Mouse (Mus musculus) brain, adult 2 months (tissue): ENCODE measurements at regions not wholly inside any gene's neighbourhood (a gene's known extent, or its start where the extent isn't known, plus 50 kb on each side); places are given as distances from the start of the nearest gene placed in this dataset.

Source experiments
- DNase-seq: peaks from one replicate; pipeline ENCODE4 v3.0.0; 2011; ENCODE audit warnings: low read depth, low spot score

DNA sequence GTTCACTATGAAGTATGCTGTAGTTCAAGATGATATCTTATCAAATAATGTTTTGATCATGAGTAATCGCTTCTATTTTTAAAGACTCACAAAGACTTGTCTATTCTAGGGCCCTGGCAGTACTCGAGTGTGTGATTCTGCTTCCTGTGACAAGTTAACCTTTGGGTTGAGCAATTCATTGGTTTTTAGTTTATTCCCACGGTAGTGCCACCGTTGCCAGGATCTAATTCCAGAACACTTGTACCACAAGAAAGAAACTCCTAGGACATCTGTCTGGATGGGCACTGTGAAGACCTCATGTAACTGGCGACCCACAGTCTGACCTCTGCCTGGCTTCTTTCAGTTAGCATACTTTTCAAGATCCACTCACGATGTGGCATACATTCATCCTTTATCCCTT lies 134.7 kb upstream of the Mkln1 start:
- DNase-seq: no peak

DNA sequence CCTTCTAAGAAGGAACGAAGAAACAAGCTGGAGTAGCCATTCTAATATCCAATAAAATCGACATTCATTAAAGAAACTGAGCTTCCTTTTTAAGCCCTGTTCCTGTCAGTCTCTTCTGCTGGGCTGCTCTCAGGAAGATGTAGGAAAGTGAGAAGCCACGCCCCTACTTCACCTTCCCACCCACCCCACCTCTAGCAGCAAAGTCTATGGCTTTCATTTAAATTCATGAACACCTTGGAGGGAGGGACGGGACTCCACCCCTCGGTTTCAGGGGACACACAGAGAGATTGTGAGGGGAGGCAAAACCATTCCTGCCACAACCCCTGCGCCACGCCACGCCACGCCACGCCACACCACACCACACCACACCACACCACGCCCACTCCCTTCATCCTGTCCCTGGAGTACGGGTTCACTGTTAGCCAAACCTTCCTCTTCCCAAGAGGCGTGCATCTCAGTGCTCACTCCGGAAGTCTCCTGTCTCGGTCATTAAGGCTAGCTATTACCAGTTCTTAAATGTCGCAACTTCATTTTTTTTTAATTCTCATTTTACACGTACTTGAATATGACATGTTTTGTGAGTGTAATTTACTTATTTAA lies 132.0 kb upstream of the Mkln1 start:
- no peak for DNase-seq

DNA sequence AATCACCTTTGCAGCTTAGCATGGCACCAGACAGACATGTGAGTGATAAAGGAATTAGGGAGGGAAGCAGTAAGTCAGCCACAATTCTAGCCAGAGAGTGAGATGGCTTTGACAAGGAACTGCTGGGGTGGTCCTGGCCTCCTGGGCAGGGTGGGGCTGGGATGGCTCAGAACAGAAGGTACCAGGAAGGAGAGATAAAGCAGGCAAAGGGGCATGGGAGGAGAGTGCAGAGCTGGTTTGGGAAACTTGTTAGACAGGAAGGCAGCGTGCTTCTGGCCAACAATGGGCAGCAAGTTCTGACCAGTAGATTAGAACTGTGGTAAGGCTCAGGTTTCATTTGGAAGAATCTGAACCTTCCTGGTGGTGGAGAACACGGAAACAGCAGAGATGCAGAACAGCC lies 130.5 kb upstream of the Mkln1 start:
- no peak for DNase-seq

DNA sequence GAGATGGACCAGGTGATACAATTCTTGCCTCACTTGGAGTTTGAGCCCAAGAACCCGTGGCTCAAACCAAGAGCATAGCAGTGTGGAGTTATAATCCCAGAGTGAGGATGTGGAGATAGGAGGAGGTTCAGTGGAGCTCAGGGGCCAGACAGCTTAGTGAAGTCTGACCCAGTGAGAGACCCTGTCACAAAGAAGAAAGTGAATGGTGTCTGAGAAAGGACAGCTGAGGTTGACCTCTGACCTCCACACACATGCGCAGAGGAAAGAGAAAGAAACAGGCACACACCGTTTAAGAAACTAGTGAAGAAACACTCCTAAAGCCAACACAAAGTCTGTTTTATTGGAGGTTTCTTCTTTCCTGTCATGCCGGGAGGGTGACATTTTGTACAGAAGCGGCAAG lies 124.7 kb upstream of the Mkln1 start:
- DNase-seq: no peak

DNA sequence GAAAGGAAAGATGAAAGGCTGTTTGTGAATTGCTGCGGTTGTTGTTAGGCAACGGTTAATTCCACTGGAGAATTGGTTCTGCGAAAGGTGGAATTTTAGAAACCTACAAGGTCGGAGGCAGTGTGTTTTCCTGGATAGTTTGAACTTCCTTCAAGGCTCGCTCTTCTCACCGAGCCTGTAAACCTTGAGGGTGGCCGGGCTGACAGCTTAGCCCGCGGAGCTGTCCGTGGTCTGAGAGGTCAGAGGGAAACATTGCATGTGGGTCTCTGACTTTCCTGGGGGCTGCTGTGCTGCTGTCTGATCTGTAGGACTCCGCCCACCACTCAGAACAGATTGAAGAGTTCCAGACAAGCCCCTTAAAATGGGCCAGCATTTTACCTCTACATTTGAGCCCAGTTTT lies 124.3 kb upstream of the Mkln1 start:
- DNase-seq: no peak

DNA sequence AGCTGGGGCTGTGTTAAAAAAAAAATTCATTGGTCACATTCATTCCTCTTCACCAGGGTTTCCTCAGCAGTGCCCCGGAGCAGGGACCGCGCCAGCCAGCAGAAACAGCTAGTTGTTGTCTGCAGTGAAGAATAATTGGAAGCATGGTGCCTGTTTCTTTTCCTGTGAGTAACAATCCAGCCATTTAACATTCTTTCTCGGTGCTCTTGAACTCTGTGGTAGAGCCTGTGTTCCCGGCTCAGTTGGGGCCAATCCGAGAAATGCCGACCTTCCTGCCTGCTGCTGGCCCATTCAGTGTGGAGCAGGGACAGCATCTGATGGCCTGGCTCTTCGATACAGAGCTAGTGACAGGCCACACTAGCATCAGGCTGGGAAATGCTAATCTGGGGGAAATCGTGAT lies 120.7 kb upstream of the Mkln1 start:
- DNase-seq: peak; percentile 77

DNA sequence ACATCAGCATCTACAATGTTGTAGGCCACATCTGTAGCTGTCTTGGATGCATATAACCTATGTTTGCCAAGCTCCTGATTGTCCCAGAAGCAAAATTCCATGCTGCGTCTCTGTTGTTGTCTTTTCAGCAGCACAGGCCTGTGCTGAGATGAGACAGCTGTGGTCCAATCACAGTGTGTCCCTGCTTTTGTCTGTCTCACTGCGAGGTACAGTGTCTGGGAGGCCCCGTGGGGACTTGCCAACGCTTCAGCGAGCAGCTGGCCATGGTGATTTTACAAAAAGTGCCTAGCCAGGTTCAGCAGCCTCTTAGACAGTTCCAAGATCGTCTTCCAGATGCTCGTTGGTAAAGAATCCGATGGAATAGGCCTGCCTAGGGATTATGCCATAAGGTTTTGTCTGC lies 114.6 kb upstream of the Mkln1 start:
- DNase-seq: peak; percentile 57

DNA sequence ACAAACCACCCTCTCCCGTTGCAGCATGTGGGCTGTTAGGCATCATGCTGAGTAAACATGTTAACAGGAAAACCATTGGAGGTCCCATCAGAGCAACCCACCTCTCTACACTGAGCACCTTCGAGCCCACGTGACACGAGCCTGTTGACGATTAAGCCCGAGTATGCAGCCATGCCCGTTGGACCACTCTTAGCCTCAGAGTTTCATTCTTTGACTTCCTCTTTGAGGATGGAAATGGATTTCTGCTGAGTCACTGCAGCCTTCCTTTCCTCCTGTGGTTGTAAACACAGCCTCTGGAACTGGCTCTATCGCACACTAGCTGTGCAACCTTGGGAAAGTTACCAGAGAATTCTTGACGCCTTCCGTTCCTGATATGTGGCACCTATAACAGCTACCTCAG lies 114.1 kb upstream of the Mkln1 start:
- DNase-seq: peak; percentile 65

DNA sequence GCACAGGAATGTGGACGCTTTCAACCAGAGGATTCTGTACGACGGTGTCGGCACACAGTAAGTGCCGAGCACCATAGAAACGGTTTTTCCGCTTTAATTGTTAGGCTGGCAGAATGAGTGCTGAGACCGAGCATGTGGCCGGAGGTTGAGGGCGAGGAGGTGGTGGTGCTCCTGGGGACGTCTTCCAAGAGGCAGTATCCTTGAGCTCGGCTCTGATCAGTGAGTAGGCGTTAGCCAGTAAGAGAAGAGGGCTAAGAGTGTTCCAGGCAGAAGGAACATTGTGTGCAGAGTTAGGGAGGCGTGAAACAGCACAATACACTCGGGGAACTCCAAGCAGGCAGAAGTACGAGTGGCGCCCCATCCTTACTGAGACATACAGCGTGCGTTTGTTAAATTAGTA lies 113.5 kb upstream of the Mkln1 start:
- DNase-seq: peak; percentile 95

DNA sequence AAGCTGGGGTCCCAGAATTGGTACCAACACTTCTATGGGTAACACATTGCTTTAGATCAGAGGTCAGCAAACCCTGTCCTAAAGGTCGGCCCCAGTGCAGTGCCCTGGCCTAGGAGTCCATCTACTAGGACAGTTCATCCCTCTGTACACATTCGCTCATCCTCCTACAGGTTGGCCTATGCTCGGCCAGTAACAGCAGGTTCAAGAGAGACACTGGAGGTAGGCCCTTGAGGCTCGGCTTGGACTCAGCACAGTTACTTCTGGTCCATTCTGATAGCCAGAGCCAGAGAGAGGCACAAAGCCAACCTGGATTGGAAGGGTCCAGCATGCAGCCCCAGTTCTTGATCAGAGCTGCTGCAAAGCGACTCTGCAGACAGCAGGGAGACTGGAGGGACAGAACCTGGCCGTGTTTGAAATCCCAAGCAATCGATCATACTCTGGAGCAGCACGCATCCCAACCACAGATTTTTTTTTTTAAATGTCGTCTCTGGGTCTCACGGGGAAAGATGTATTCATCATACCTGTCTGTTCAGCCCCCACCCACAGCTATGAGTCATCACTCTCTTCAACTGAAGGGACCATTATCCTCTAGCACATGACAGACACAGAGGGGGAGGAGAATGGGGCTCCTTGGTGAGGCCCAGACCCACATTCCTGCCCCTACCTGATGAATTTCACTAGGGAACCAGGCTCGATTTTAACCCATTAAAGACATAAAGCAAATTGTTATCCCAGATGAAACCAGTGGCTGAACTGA lies 112.4 kb upstream of the Mkln1 start:
- DNase-seq: peak; percentile 77

DNA sequence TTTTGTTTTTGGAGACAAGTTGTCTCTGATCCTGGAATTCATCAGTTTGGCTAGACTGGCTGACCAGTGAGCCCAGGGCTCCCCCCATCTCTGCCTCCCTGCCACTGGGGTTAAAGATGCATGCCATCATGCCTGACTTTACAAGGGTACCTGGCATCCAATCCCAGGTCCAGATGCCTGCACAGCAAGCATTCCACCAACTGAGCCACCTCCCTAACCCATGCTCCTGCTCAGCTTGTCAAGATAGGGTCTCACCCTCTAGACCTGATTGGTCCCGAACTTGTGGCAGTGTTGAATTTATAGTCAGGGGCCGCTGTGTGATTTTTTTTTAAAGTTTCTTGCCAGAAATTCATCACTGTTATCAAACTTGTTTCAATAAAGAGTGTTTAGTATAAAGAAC lies 111.4 kb upstream of the Mkln1 start:
- DNase-seq: peak; percentile 32

DNA sequence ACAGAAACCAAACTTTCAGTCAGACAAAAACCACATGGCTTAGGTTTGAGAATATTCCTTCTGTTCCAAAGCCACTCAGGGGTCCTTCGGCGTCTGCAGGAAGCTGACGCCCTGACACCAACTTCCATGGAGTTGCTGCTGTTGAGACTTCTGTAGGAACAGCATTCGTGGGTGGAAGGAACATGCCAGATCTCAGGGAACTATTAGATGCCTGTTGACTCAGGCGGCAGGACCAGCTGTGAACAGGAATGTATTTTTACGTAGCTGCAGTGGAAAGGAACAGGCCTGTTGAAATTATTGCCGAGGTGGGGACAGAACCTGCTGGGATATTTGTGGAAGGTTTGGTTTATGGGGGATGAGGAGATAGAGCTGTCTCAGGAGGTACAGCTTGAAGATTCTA lies 110.8 kb upstream of the Mkln1 start:
- DNase-seq: peak; percentile 89

DNA sequence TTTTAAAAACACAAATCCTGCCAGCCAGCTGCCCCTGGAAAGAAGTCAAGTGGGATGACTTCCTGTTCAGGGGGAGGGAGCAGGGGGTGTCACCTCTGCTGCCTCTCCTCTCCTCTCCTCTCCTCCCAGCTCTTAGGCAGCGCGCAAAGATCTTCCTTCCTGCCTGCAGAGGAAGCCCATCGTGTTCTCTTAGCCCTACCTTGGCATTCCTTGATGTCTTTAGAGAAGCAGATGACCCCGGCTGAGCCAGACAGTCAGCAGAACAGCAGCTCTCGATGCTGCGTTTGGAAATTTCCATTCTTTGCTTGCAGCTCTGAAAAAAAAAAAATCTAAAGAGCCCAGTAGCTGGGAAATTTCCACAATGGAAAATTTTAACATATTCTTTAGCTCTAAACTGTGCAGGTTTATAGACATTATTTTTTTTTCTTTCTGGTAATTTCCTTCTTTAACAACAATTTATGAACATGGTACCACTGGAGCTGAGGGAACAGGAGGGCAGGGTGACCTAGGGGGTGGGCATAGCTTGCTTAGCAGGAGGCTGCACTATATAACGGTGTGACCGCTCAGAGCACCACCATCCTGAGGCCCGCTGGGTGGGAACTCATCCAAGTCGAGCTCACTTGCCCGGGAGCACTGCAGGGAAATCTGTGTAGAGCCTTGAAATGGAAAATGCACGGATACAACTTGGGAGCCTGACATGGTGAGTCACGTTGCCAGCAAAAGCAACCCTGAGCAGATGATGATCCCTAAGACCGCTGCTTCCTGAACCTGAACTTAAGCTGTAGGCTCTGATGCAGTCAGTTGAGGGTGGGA lies 109.9 kb upstream of the Mkln1 start:
- DNase-seq: peak; percentile 94

DNA sequence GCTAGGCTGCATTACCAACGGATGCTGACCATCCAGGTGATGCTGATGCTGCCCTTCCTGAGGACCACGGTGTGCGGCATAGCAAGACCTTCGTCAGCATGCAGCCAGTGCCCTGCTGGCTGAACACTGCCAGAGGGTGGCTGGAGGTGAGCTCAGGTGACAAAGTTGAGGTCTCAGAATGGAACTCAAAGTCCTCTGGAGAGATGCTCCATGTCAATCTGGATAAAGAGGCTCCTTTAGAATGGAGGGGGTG lies 109.4 kb upstream of the Mkln1 start:
- no peak for DNase-seq

DNA sequence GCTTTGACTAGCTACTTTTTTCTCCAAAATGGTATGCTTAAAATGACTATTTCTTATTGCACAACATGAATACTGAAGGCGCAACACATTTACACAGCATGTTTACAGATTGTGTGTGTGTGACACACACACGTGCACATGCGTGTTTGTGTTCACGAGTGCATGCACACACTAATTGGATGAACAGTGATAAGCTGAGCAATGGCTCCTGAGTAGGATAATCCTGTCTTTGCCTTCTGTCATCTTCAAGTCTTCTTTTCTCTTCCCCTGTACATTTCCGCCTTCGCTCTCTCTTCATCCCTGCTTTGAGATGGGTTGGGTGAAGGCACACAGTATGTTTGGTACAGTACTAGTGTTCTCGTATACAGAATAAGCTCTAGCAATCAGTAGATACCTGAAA lies 106.5 kb upstream of the Mkln1 start:
- DNase-seq: no peak

DNA sequence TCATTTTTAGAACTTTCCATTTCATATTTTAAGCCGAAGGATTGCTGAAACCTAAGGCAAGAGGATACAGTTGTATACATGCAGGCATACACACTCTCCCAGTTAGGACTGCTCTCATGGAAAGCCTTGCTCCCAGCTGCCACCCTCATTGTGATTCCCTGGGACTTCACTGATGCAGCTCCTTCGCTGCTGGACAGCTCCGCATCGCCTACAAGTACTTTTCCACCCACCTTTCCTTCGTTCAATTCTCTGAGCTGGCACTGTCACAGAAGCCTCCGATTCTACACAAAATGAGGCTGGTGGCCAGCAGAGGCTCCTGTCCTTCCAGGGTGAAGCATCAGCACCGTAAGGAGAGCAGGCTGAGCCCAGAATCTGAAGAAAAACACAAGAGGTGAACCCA lies 105.5 kb upstream of the Mkln1 start:
- DNase-seq: peak; percentile 65

DNA sequence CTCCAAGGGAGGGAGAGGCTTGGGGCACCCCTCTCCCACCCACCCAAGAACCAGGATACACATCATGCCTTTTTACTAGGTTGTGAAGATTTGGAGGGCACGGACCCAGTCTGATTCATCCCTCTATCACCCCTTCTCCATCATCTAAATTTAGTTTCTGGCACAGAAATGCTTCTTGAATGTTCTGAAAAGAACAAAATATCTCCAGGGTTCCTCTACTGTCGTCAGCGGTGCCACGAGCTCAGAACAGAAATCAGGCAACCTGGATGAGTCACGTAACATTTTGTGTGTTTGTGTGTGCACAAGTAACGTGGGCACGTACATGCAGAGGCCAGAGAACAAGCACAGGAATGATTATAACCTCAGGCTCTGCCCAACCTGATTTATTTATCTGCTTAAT lies 99.1 kb upstream of the Mkln1 start:
- DNase-seq: peak; percentile 80

DNA sequence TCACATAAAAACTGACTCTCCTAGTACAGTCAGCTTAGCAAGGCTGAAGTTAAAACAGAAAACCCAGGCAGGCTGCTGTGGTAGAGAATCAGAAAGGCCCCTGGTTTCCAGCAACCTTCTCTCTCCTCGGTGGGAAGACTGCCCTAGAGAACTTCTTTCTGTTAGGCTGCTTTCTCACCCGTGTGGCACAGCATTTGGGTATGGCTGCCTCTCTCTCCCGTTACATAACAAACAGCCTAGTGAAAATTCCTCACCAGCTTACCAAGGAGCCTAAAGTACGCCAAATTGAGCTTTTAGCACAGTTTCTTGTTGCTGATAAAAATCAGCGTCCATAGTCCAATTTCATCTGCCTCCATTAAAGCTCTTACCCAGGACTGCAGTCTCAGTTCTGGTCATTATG lies 92.8 kb upstream of the Mkln1 start:
- peak; percentile 67 for DNase-seq

DNA sequence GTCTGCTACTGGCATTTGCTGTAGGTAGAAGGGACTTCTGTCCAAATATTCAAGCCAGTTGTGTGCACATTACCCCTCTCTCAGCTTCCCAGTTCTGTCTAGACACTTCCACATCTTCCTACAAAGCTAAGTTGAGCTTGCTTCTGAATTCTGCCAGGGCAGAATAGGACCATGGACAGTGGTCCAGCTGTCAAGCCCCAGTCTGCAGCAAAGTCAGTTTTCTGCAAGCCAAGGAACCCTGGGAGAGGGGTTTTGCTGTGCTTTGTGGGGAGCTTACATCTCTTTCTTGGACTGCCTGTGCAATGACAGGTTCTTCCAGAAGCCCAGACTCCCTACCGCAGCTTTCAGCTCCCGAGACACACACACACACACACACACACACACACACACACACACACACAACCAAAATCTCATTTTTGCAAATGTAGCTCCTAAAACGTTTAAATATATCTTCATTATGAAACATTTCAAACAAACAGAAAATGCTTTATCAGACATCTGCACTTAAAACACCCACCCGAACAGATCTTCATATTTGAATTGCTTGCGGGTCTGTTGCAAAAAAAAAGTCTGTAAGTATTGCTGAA lies 91.4 kb upstream of the Mkln1 start:
- DNase-seq: peak; percentile 60

DNA sequence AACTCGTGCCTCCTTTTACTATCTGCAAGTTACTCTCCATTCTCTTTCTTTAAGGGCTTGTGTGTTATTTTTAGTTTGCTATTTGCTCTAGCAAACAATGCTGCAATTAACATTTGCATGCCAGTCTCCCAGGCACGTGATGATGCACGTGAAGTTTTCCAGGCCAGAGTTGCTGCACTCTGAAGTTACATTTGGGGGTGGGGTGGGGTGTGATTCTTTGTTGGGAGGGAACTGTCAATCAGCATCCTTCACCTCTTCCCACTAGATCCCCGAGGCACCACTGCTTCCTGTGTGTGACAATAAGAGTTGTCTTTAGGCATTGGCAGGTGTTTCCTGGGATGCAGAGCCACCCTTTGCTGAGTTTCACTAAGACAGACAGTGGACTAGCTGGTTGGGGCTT lies 90.6 kb upstream of the Mkln1 start:
- no peak for DNase-seq

DNA sequence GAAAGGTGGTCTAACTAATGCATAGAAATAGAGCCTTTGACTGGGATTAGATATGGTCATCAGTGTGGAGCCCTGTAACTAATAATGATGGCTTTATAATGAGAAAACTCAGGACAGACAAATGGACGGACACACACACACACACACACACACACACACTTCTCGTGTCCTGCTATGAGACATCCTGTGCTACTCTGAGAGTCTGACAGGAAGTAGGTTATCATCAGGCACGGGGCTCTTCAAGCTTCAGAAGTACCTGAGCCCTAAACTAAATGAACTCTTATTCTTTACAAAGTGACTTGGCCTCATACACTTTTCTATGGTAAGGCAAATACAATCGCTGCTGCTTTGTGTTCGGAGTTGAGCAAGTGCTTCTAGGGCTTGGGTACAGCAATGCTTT lies 87.9 kb upstream of the Mkln1 start:
- no peak for DNase-seq

DNA sequence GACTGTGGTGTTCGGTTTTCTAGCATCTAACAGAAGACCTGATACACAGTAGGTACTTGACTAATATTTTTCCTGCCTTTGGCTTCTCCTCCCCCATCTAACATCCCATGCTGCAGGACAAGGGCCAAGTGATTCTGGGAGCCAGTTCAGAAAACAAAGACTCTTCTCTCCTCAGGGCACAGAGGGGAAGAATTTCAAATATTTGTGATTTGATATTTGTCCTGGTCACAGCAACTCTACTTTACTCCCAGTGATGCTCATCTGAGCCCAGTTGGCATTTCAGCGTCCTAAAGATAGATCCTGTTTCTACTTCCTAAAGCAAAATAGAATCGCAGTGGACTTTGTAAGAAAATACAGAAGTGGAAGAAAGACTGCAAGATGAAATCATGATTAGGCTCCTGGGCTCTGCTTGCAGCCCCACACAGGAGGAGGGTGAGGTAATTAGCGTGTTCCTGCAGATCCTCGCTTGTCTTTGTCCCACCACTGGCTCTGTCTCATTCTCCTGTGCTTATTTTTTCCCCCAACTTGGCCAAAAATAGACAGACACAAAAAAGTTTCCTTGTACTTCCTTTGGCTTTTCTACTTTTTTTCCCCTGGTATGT lies 84.6 kb upstream of the Mkln1 start:
- peak; percentile 68 for DNase-seq
